In the genomic region with DNA sequence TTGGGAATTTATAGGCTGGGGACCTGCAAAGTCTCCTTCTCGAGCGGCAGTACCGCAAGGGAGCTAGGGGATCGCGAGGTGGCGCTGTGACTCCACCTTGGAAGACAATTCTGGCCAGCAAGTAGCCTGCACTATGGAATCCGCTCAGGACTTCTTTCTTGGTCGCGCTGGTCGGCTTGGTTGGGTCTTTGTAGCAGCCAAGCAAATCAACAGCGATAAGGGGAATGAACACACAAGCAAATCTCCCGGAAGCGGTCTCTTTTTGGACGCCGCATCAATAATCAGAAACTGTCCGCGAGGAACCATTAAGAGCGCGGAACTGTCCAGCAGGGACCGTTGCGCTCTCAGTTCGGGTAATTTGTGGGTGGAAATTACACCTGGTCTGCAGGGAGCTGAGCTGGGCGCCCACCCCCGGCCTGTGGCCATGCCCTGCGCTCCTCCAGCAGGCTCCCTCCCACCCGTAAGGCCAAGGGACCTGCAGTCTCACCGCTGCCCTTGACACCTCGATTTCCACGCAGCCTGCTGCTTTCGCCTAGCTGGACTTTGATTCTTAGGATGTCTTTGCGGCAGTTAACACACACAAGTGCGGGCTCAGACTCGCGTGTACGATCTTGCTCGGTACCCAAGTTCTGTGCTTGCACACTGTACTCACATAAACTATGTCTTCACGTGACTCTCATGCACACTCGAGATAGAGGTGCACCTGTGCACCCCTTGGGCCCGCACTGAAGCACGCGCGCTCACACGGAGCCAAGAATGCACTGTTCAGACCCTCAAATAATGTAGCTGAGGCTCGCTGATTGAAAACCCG, we compare ENCODE assay signal across 9 mouse cellular contexts. TPM values are rescaled to one million over a fixed set of nuclear protein-coding genes. Genes with fewer than 3 reads are reported as not detected.
DNase-seq lines count a peak whose midpoint lies in the region; ATAC-seq and TF ChIP-seq lines count a peak whose summit lies in the region.
"Had no signal": no experiment of that assay in that cellular context is flagged by ENCODE, and none has a peak within 500 bp of the region (broad histone marks: within the 10 kb centered on the region; RNA-seq: fewer than 3 reads in every experiment).

No protein-coding gene starts in this region.

- no peak overlapping the region for H3K27ac ChIP-seq in cerebellum, adult 2 months (ENCODE audit: insufficient read depth, low read length)
- no peak overlapping the region for H3K27ac ChIP-seq in hindbrain, embryonic 11.5 days (ENCODE audit: low read depth, low read length)
- H3K27ac ChIP-seq: macrophage had no signal

- peak; percentile 89 for DNase-seq in ES-CJ7 (ENCODE audit: low read depth, low spot score)
- peak; percentile 85 to 93 for DNase-seq in cerebellum, adult 2 months
- peak; percentile 60 to 95 for DNase-seq in frontal cortex, adult 2 months (ENCODE audit: extremely low spot score in 1 of 2, low spot score in 1 of 2)
- DNase-seq in hindbrain, embryonic 11.5 days (ENCODE audit: low spot score), result peak; percentile 94
- DNase-seq in layer of hippocampus, postnatal 14 days (ENCODE audit: low spot score in 2 of 2), result peak; percentile 84 to 89
- DNase-seq in lung, postnatal 10 days, result peak; percentile 91
- peak; percentile 96 for DNase-seq in retina, embryonic 14.5 days (ENCODE audit: low spot score)
- peak; percentile 69 to 76 for DNase-seq in thymus, postnatal 36 days

- TF ChIP-seq CTCF in cerebellum, adult 2 months (IDR thresholded peaks at IDR 0.05; ENCODE audit: borderline replicate concordance, insufficient read depth, low read depth, low read length), result peak; percentile 98

- H3K4me1 ChIP-seq in cerebellum, adult 2 months (ENCODE audit: control insufficient read depth, insufficient read depth, low read length), result no peaks in the 10 kb centered on the region
- peaks cover 4% of the 10 kb centered on the region; the same call in 1 of the 2 replicates for H3K4me1 ChIP-seq in hindbrain, embryonic 11.5 days (replicated peaks; ENCODE audit: control insufficient read depth, insufficient read depth, low read length)

- H3K27me3 ChIP-seq in cerebellum, adult 2 months (ENCODE audit: control insufficient read depth, insufficient read depth, low read length), result no peaks in the 10 kb centered on the region
- peaks cover 12% of the 10 kb centered on the region for H3K27me3 ChIP-seq in hindbrain, embryonic 11.5 days (ENCODE audit: control insufficient read depth, insufficient read depth, low read length)

- WGBS in cerebellum, adult 2 months, result 2% methylated on average over 45 of the region's 45 CpGs
- WGBS in hindbrain, embryonic 11.5 days, result under 1% methylated on average over 45 of the region's 45 CpGs

- H3K4me3 ChIP-seq in cerebellum, adult 2 months (replicated peaks; ENCODE audit: insufficient read depth, low read depth, low read length), result peak overlapping the region; percentile 59
- peak overlapping the region; percentile 39 for H3K4me3 ChIP-seq in hindbrain, embryonic 11.5 days (ENCODE audit: low read depth, low read length)

- H3K9ac ChIP-seq in hindbrain, embryonic 11.5 days (ENCODE audit: low read depth, low read length), result peak overlapping the region; percentile 59; the same call in 1 of the 2 replicates

- no peaks in the 10 kb centered on the region for H3K9me3 ChIP-seq in hindbrain, embryonic 11.5 days (ENCODE audit: control insufficient read depth, low read length)

- TF ChIP-seq POLR2A in cerebellum, adult 2 months (IDR thresholded peaks at IDR 0.05; ENCODE audit: borderline replicate concordance, insufficient read depth, low read length), result no peak

- H3K4me2 ChIP-seq in hindbrain, embryonic 11.5 days (replicated peaks; ENCODE audit: low read depth, low read length), result peak overlapping the region; percentile 97

- peak; percentile 84 for ATAC-seq in hindbrain, embryonic 11.5 days (ENCODE audit: low FRiP score)

- H3K36me3 ChIP-seq in hindbrain, embryonic 11.5 days (ENCODE audit: control insufficient read depth, insufficient read depth, low read length), result no peaks in the 10 kb centered on the region

RNA-seq across cellular contexts. Expression of gene Ebf1, which starts 5.9 kb away (rescaled TPM):
- polyA plus RNA-seq in cerebellum, adult 2 months (2012; rRNA removed), result 24.9 and 26.2 TPM in 2 replicates
- 3.3 and 4.4 TPM in 2 replicates for polyA plus RNA-seq in frontal cortex, adult 2 months (2012; rRNA removed)
- polyA plus RNA-seq in hindbrain, embryonic 11.5 days (2014; fragmentation: Nextera tagmentation; extraction: Ambion mirVana), result 102 and 111 TPM in 2 replicates
- total RNA-seq in layer of hippocampus, postnatal 14 days (2021), result 1 to 10 TPM; 4.8 to 6.1 TPM
